Mouse (Mus musculus): Measurements from ENCODE around the gene Spo11.

DNA sequence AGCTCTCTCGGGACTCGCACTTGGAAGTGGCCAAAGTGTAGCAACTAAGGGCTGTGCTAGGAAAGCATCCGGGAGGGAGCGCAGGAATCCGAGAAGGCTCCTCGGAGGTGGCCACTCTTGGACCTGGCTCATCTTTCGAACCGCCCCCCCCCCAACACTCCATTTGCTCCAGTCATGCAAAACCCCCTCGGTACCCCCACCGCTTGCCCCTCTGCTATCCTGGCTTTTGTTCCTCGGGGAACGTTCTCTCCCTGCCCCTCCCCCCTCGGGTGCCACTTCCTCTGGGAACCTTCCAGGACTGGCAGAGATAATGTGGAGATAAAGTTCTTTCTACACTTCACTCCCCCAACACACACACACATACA is 36.7 kb upstream of the Spo11 start:
- no peak for TF ChIP-seq CTCF (conservative IDR thresholded peaks at IDR 0.05 in 1 of 2, IDR thresholded peaks at IDR 0.05 in 1 of 2; ENCODE audit: low read depth in 2 of 2, low read length in 2 of 2)
- TF ChIP-seq MAFK (IDR thresholded peaks at IDR 0.05; ENCODE audit: insufficient replicate concordance, low read length), result no peak
- no peak for TF ChIP-seq EP300 (IDR thresholded peaks at IDR 0.05; ENCODE audit: low read length)
- no peak for TF ChIP-seq POLR2A (IDR thresholded peaks at IDR 0.05; ENCODE audit: low read depth, low read length)
- TF ChIP-seq GABPA (IDR thresholded peaks at IDR 0.05; ENCODE audit: insufficient replicate concordance, low read depth, low read length), result no peak
- TF ChIP-seq BHLHE40 (IDR thresholded peaks at IDR 0.05; ENCODE audit: low read depth, low read length), result no peak
- TF ChIP-seq E2F4 (IDR thresholded peaks at IDR 0.05; ENCODE audit: insufficient replicate concordance, low read depth, low read length), result no peak
- TF ChIP-seq CHD2 (IDR thresholded peaks at IDR 0.05; ENCODE audit: low read length), result no peak

All from CH12.LX (cell line).